Mouse (Mus musculus) cerebellum, adult 18-20 months (tissue): ENCODE measurements around the gene Col6a2.

Experiments used
- DNase-seq, 2 experiments: peaks; one replicate each; pipeline ENCODE4 v3.0.0; 2021

Gene Col6a2

DNA sequence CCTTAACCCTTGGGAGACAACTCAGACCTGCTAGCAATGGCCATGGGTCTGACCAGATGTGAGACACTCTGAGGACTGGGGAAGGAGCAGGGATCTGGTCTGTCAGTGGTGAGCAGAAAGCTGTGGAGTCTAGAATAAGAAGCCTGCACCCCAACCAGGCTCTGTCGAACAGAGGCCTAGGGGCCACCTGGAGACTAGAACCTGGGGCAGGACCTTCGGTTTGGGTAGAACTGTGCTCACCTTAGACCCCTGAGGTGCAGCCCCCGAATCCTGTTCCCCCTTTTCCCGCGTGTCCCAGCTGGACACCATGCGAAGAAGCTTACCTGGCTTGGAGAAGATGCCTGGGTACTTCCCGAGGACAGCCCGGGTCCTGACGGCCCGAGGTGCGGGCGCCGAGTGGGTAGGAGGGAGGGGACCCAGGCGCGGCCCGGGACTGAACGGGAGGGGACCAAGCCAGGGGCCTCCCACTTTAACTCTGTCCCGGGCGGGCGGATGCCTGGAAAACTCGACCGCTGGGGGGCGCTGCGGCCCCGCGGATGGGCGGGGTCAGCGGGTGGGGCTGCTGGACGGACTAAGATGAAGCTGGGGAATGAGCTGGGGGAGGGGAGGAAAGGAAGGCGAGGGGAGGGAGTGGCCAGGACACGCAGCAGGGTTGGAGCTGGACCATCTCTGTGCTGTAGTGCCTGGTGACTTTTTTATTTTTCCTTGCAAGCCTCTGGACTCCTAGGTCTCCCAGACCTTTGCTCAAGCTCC is at the start of gene Col6a2:
Col6a2 (minus strand) TSS at position 703 of the 753 bp plus-strand sequence.
- peak; percentile 62 to 78 for DNase-seq

DNA sequence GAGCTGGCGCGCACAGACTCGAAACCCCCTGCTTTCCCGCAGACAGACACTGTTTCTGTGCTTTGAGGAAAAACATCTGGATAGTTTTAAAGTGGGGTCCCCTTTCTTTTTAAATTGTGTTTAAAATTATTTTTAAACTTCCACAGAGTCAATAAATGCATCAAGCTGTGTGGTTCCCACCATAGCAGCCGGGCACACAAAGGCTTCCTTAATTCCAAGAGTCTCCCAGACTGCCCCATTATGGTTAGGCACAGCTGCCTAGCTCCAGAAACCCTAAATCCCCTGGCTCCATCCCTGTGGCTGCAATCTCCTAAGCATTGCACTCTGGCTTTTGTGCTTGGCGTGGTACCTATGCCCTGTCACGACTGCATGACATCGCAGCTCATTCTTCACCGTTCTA is 48.5 kb upstream of the Col6a2 start:
- no peak for DNase-seq

DNA sequence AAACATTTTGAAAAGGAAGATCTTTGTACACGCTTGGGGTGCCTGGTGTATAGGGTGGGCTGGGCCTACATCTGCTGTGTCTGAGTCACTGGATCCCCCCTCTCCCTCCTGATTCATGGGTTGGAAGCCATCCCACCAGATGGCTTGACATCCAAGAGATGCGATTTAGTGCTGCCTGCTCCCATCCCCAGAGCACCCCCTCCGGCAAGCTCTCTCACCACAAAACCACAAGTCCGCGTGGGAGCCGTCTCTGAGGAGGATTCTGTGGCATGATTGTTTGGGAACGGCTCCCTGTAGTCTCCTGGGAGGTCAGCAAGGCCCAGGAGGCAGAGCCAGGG is 45.5 kb upstream of the Col6a2 start:
- no peak for DNase-seq

DNA sequence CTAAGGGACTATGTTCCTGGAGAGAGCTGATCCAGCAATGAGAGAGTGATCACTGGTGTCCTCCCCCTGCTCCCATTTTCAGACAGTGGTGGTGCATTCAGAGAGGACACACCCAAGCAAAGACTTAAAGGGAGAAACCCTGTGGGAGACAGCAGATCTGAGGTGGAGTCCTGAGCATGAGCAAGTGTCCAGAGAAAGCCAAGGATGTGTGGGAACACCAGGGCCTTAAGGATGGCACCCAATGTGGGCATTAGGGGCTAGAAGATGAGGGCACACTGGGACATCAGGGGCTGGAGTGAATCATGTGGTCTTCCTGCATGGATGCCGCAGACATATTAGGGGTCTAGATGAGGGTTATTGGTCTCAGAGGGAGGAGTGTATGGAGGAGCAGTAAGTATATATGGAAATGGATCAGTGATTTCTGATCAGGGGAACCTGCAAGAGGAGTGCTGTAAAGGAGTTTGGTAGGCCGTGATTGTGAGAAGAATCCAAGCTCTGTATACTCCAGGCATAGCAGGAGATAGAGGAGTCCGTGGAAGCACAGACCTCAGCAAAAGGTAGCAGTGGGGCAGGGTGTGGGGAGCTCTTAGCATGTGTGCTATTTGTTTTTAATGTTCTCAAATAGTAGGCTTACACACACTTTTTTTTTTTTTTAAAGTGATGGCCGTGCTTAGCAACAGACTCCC is 45.0 kb upstream of the Col6a2 start:
- DNase-seq, result no peak

DNA sequence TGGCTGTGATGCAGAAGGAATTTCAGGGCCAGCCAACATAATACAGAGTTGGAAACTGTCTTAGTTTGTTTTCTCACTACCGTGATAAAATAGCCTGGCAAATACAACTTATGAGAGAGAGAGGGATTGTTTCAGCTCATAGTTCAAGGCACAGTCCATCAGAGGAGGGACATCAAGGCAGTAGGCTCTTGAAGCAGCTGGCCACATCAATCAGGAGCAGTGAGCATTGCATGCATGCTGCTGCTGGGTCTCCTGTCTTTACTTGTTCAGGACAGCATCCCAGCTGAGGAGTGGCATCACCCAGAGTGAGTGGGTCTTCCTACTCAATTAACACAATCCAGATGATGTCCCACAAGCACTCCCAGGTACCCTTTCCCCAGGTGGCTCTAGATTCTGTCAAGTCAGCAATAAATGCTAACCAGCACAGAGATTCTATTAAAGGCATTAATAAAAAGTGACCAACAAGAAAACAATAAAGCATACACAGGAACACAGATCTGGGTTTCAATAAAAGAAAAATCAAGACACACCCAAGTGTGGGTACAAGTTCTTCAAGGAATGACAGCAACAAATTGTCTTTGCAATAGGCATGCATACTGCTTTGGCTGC is 43.9 kb upstream of the Col6a2 start:
- no peak for DNase-seq

DNA sequence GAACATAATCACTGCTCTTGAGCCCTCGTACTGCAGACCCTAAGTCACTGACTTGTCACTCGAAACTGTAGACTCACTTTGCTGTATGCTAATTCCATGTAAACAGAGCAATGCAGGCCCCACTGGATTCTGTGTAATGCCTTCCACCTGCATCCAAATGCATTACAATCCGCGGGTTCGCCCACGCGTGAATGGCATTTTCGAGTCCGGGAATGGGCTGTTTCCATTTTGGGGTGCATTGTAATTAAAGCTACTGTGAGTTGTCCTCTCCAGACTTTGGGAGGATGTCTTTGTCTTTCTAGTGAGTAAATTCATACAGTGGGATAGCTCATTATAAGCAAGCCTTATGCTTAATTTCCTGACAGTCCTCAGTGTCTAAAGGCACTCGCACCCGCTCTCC is 42.1 kb upstream of the Col6a2 start:
- no peak for DNase-seq

DNA sequence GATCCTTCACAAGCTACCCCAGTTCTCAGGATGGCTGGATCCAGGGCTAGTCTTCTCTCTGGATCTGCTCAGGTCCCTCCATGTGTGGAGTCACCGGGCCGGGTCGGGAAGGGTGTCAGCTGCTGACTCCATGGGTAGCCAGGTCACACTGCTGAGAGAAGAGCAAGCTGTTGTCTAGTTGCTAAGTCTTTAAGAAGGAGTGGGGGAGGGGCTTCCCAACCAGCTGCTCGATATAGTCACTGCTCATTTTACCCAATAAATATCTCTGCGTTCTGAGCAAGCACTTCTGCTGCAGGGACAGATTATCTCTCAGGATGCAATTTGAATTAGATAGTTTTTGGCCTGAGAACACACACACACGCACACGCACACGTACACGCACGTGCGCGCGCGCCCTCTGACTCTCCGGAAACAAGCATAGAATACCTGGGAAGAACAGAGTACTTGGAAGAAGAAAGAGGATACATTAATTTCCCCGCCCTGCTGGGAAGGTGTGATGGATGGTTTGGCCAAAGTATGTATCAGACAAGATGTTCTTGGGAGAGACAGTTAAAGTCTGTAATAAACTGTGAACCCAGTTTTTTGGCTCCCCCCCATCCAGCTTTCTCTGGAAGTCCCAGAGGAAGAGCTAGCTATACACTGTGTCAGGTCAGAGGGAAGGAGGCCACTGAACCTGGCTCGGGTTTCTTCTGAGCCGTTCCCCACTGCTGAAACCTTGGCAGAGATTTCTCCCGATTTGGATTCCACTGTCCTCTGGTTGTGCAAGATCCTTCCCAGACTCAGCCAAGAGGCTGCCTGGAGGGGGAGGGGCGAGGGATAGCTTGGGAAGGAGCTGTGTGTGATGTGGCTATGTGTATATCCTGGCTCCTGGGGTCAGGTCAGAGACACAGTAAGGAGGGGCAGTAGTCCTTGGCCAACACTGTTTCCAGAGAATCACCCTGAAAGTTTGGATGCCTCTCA is 41.0 kb upstream of the Col6a2 start:
- DNase-seq, result peak; percentile 38 to 51

DNA sequence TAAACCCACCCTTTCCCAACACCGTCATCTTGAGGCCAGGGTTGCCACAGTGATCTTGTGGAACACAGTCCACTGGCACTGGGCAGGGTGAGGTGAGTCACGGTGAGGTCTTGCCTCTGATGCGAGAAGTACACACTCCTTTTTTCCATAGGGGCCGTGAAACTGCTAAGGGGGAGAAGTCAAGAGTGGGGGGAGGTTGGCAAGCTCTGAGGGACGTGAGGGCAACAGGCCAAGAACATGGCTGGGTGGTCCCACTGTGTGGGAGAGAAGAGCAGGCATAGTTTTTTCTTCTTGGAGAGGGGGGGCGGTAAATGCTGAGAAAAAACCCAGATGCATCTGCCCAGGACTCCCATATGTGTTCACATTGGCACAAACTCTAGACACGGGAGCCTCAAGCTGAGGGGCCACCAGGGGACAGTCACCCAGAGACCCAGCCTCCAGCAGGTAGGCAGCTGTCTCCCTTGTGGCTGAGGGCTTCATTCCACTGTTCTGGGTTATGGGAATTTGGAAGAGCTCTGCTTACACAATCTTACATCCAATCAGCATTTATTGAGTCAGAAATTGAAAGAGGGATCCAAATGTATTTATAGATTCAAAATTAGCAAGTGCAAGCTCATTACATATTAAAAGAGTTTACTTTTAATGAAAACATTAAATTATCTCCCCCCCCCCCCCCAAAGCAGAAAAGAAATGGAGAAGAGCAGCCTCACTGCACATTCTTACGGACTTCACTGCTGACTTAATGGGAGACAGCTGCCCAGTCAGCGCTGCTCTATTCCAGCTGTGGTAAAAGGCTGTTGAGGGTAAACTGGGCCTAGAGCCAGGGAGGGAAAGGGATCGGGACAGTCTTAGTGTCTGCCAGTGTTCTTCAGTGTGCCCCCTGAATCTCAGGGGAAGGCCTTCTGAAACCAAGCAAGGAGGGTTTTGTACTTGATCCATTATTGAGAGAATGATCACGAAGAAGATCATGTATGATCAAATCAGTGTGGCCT is 30.2 kb upstream of the Col6a2 start:
- no peak for DNase-seq

DNA sequence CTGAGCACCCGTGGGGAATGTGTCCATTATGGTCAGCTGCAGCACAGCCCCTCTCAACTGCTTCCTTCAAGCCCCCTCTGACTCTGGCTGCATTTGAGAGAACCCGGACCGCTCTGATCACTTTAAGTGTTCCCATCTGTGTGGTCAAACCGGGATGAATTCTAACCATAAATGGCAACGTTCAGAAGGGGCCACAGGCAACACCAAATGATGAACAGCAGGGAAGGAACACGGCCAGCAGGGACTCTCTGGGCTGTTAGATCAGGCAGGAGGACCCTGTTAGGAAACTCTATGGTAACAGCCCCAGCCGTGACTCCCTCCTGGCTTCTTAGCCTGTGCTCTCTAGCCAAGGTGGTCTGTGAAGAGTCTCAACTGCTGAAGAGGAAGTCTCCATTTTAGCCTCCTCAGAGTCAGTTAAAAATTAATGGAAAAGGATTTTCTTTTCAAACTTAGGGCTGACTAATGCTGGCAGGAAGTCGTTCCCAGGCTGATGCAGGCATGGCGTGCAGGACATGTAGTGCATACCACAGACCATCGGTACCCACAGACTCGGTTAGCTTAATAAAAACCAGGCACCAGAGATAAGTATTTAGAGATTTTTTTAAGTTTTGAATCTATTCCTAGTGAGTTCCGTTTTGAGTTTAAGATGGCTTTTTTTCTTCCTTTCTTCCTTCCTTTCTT is 27.4 kb upstream of the Col6a2 start:
- no peak for DNase-seq

DNA sequence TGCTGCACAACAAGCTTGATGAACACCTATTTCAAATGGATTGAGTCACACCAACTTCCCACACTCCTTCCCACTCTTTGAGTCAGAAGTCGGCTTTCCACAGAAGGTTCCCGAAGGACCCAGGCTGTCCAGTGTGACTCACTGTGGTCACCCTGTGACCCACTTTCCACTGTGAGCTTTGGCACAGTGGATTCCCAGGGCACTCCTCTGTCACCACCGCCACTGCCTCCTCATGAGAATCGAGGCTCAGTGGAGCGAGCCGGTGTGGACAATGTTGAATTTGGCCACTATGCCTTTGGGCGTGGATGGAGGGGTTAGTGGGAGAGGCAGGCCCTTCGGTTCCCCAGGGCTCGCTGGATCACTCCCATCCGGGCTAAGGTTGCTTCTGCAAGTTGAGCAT is 25.3 kb upstream of the Col6a2 start:
- DNase-seq, result no peak

DNA sequence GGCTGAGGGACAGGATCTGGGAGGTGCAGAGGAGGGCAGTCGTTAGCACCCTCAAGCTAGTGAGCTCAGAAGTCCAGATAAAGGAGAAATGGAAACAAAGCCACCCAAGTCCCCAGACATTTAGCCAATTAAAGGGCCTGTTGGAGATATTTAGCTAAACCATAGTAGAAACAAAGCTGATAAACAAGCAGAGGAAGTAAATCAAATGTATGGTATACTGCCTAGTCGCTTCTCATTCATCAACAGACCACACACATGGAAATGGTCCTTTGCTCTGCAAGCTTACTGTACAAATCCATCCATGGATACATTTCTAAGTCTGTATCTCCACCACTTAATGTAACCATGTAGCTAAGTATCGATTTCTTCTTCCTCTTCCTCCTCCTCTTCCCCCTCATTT is 24.0 kb upstream of the Col6a2 start:
- DNase-seq, result no peak

DNA sequence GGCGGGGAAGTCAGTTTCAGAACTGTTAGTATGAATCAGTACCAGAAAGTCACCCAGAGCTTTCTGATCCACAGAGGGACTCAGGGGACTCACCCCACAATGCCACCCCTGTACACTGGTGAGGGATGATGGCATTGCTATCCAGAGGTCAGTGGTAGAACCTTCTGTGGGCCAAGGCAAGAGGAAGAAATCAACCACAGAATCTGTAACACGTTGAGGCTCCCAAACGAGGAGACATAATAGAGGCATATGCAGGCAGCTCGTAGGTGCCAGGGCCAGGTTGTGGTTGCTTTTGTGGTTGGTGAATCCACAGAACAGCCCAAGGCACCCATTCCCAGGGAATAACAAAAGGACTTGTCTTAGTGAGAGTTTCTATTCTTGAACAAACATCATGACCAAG is 22.3 kb upstream of the Col6a2 start:
- DNase-seq, result no peak

DNA sequence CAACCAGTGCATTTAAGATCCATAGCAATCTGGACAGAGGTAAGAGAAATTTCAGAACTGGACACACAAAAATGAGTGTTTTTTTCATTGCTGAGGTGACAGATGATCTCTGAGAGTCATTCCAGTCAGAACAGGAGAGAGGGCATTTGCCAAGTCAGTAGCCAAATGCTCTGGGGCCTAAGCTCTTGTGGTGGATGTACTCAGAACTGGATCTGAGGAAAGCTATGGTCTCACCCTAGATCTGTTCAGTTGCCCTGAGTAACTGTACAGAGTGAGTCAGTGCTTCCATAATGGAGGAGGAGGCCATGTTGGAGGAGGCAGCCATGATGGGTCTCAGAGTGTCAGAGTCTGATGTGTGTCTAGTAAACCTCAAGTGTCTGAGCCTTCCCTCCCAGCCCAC is 21.6 kb upstream of the Col6a2 start:
- no peak for DNase-seq

DNA sequence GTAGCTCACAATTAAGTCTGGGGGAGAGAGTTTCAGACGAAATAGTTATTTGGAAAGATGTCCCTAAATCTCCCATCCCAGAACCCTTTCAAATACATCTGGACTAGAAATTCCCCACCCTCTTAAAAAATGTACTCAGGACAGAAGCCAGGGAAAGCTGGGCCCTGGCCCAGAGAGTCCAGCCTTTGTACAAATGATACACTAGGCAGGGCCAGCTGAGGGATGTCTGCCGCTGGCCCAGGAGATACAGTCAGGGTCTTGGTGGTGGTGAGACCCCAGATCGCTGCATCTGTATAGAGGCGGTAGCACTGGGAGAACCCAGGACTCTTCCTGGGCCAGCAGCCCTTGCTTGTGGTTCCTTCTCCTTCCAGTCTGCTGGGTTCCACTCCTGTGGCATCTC is 20.6 kb upstream of the Col6a2 start:
- DNase-seq, result no peak

DNA sequence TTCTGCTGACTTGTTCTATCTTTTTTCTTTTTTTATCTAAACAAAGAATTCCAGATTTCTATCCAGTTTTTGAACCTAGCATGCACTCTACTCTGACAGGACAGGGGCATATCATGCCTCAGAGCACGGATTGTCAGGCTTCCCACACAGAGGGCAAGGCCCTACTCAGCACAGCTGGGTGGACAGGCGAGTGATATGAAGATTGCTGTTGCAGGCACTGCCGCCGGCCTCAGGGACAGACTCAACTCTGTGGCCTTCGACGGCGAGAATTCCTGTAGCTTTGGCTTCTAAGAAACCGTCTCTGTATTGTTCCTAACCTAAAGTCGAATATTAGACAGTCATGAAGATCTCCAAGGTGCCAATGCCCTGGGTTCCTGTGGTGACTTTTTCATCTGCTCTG is 20.0 kb upstream of the Col6a2 start:
- no peak for DNase-seq

DNA sequence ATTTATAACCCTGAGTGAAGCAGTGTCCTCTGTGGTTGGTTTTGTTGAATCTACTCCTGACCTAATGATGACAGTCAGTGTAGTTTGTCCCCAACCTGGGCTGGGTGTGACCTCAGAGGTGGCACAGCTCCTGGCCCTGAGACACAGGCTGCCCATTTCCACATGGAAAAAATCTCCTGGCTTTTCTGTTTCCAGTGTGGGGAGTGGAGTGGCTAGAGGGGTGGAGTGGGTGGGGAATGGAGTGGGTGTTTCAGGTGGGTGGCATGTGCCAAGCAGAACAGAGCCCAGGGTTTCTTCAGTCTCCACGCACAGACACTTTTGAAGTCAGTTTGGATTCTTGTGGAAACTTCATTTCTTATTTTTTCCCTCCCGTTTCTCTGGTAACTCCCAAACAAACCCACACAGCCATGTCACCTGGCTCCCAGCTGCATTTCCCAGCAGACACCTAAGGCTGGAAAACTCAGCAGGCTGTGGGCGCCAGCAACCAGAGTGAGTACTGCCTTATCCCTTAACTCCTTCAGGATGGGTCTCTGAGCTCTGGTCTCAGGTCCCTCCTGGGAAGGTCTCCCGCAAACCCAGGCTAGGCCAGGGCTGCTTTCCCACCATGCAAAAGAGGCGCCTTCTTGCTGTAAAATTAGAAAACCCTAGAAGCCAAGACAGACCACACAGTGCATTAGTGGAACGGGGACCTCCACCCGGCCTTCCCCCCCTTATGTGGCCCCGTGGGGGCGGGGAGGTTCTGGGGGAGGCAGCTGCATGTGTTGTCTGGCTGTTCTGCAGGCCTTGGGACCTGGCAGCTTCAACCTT is 19.4 kb upstream of the Col6a2 start:
- DNase-seq, result no peak

DNA sequence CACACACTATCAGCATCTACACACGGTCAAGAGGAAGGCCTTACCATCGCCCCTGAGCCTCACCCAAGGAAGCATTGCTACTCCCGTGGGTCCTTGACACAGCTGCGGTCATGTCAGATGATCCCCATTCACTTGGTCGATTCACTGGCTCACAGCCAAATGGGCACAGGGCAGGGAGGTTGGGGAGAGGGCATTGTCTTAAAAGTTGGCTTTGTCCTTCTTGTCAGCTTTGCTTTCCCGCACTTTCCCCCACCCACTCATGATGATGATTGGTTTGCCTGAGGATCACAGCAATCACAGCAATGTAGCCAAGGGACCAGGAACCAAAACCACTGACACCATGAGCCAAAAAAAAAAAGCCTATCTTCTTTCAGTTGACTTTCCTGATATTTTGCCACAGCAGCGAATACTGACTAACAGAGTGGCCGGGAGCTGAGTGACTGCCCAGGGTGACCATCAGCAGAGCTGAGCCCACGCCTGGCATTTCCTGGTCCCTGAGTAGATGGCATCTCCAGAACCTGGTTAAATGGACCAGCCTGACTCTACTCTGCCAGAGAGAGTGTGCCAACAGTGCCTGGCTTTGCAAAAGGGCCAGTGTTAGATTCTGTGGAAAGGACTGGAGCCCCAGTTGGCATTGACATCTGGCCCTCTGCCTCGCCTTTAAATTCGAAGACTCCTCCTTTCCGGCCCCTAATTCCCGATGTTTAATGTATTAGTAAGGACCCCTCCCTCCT is 18.6 kb upstream of the Col6a2 start:
- DNase-seq, result no peak

DNA sequence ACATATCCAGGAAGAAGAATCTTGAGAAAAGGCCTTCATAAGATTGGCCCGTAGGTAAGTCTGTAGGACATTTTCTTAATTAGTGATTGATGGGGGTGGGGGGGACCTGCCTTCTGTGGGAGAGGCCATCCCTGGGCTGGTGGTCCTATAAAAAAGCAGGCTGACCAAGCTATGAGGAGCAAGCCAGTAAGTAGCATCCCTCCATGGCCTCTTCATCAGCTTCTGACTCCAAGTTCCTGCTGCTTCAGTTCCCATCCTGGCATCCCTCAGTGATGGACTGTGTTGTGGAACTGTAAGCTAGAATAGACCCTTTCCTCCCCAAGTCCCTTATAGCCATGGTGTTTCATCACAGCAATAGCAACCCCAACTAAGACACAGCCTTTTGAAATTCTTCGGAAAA is 16.5 kb upstream of the Col6a2 start:
- DNase-seq, result no peak

DNA sequence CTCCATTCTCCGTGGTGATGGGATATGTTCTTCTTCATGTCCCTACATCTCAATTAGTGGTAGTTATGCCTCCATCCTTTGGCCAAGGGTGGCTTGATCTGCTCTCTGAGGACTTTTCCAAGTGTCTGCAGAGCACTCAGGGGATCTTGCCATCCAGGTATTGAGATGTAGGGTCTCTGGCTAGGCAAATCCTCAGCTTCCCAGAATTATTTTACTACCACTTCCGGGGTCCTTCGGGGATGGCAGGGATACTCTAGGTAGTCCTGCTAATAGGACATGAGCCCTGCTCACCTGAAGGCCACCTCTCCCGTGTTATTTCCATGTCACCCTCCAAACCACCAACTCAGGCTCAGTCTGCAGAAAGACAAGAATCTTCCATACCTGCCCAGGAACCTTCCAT is 13.2 kb upstream of the Col6a2 start:
- DNase-seq, result no peak

DNA sequence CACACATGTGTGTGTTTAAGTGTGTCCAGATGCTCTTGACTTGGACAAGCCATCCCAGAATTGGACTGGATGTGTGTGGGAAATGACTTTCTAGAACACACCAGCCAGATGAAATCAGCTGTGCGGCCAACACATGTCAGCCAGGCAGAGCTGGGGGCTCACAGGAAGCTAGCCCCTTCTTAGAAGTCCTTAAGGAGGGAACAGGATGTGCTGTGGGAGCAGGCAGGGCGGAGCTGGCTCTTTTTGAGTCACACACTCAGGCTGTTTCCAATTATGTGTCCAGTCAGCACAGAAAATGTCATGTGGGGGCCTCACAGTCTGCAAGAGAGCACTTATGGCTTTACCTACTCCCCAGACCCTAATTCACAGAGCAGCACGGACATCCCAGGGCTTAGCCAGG is 12.6 kb upstream of the Col6a2 start:
- DNase-seq, result no peak
